Mouse (Mus musculus): ENCODE measurements around the gene Gdf9. TPM values are rescaled to one million over a fixed set of nuclear protein-coding genes. Genes with fewer than 3 reads are reported as not detected.

Gdf9 gene
- polyA plus RNA-seq (2015; fragmentation: Nextera tagmentation; extraction: Ambion mirVana): 0.84 and 1.3 TPM in 2 replicates

DNA sequence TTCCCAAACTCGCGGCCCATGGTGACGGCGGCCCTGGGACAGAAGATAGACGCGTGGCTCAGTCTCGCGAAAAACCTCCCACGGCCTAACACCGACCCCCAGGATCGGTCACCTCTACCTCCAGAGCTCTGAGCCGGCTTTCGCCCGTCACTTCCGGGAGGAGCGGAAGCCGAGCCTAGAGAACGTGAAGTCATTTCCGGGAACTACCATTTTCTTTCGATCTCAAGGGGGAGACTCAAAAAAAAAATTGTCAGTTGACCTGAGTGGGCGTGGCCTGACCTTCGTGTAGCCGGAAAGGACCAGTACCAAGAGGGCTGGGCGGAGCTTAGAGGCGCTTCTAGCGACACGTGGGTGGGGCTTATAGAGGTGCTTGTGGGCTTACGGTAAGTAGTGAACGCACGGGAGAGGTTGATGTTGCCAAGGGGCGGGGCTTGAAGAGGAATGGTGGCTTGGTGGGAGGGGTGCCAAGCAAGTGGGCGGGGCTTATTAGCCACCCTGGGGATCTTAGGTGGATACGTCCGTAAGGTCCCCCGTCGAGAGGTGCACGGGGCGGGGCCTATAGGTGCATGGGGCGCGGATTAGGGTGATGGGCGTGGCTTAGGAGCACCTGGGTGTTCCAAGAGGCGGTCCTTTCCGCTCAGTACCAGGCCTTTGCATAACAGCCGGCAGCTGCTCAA, at the start of gene Gdf9, which contains the start of gene Uqcrq:
Gene Gdf9 (plus strand): TSS at position 354 of the 677 bp plus-strand sequence.
Gene Uqcrq (minus strand): TSS at position 162 of the 677 bp plus-strand sequence.
- ATAC-seq (peak; percentile 95), DNase-seq (ENCODE audit: low spot score) (peak; percentile 100)
- Histone ChIP-seq H3K4me1 (ENCODE audit: insufficient read depth, low read depth, low read length) (0 out of 2 replicates have a peak, but pooled peaks cover 4% of the 10 kb centered on the region), H3K9ac (replicated peaks; ENCODE audit: low read depth) (peak within 1 kb of the TSS; percentile 82), H3K27me3 (replicated peaks; ENCODE audit: insufficient read depth, low read length) (no peaks in the 10 kb centered on the region), H3K27ac (ENCODE audit: low read length) (peak within 1 kb of the TSS; percentile 86), H3K4me3 (ENCODE audit: low read depth, low read length) (peak within 1 kb of the TSS; percentile 71), H3K4me2 (replicated peaks; ENCODE audit: low read depth, low read length) (peak within 1 kb of the TSS; percentile 65), H3K36me3 (ENCODE audit: insufficient read depth, low read length) (no peaks in the 10 kb centered on the region), H3K9me3 (ENCODE audit: low read length) (no peaks in the 10 kb centered on the region)
- 1% methylated on average over 43 of the region's 44 CpGs for WGBS
- peak; percentile 81 for TF ChIP-seq EP300 (IDR thresholded peaks at IDR 0.05)
- TF ChIP-seq CTCF (IDR thresholded peaks at IDR 0.05): no peak

DNA sequence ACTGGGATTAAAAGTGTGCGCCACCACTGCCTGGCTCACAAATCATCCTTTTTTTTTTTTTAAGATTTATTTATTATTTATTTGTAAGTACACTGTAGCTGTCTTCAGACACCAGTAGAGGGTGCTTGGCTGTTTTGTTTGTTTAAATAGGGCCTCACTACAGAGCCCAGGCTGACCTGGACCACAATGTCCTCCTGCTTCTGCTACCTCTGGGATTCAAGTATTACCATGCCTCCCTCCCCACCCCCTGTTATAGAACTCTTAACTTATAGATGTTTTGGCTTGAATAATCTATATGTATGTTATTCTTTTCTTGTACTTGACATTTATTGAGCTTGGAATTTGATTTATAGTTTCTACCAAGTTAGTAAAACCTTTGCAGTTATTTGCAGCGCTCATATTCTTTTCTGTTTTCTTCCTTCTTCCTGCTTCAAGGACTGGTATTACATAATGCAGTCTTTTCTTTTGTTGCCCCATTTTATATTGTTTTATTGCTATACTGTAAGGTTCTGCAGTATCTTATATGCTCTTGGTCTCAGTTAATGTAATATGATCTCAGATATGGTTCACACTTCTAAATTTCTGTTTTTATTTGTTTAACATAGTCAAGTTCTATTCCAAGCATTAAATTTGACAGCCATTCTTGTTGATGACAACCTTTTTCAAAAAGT, 46.9 kb upstream of the Gdf9 start:
- Histone ChIP-seq H3K4me1 (ENCODE audit: insufficient read depth, low read depth, low read length) (no peaks in the 10 kb centered on the region), H3K4me3 (ENCODE audit: low read depth, low read length) (no peak overlapping the region), H3K4me2 (replicated peaks; ENCODE audit: low read depth, low read length) (no peak overlapping the region), H3K27ac (ENCODE audit: low read length) (no peak overlapping the region), H3K27me3 (replicated peaks; ENCODE audit: insufficient read depth, low read length) (no peaks in the 10 kb centered on the region), H3K36me3 (ENCODE audit: insufficient read depth, low read length) (no peaks in the 10 kb centered on the region), H3K9me3 (ENCODE audit: low read length) (no peaks in the 10 kb centered on the region), H3K9ac (replicated peaks; ENCODE audit: low read depth) (no peak overlapping the region)
- no peak for ATAC-seq
- WGBS: 96% methylated on average over 2 of the region's 2 CpGs
- TF ChIP-seq EP300 (IDR thresholded peaks at IDR 0.05) (no peak), CTCF (IDR thresholded peaks at IDR 0.05) (no peak)
- no peak for DNase-seq (ENCODE audit: low spot score)

DNA sequence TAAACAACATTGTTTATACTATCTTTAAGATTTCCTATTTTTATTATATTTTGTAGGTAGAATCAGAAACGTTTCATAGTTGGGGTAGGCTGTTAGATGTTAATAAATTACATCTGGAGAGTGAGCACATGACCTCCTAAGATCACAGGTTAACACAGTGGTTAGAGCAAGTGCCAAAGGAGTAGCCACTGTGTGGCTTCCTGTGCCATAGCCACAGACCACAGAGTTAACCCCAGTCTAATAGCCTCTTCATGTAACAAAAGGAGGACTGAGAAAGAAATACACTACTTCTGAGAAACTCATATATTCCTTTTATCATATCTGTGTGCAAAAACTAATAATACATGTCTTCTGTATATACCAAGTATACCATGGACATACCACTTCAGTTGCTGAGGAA, 37.0 kb upstream of the Gdf9 start:
- Histone ChIP-seq H3K27me3 (replicated peaks; ENCODE audit: insufficient read depth, low read length) (no peaks in the 10 kb centered on the region), H3K4me2 (replicated peaks; ENCODE audit: low read depth, low read length) (no peak overlapping the region), H3K4me3 (ENCODE audit: low read depth, low read length) (no peak overlapping the region), H3K9ac (replicated peaks; ENCODE audit: low read depth) (no peak overlapping the region), H3K9me3 (ENCODE audit: low read length) (no peaks in the 10 kb centered on the region), H3K36me3 (ENCODE audit: insufficient read depth, low read length) (peaks cover 26% of the 10 kb centered on the region), H3K4me1 (ENCODE audit: insufficient read depth, low read depth, low read length) (no peaks in the 10 kb centered on the region), H3K27ac (ENCODE audit: low read length) (no peak overlapping the region)
- WGBS: 77% methylated on average over 1 of the region's 1 CpGs
- TF ChIP-seq CTCF (IDR thresholded peaks at IDR 0.05) (no peak), EP300 (IDR thresholded peaks at IDR 0.05) (no peak)
- DNase-seq (ENCODE audit: low spot score) (no peak), ATAC-seq (no peak)

- no peak for ATAC-seq
- Histone ChIP-seq H3K4me1 (ENCODE audit: insufficient read depth, low read depth, low read length) (no peaks in the 10 kb centered on the region), H3K27ac (ENCODE audit: low read length) (no peak overlapping the region), H3K36me3 (ENCODE audit: insufficient read depth, low read length) (peaks cover 53% of the 10 kb centered on the region), H3K27me3 (replicated peaks; ENCODE audit: insufficient read depth, low read length) (no peaks in the 10 kb centered on the region), H3K9ac (replicated peaks; ENCODE audit: low read depth) (no peak overlapping the region), H3K4me2 (replicated peaks; ENCODE audit: low read depth, low read length) (no peak overlapping the region), H3K4me3 (ENCODE audit: low read depth, low read length) (no peak overlapping the region), H3K9me3 (ENCODE audit: low read length) (no peaks in the 10 kb centered on the region)
- no peak for DNase-seq (ENCODE audit: low spot score)
- TF ChIP-seq EP300 (IDR thresholded peaks at IDR 0.05): no peak
- 92% methylated on average over 1 of the region's 1 CpGs for WGBS
These were observed 27.2 kb upstream of the Gdf9 start for GRCm38 (mm10) chr11:53403638-53404037.

GRCm38 (mm10) chr11:53411738-53412137, 19.1 kb upstream of the Gdf9 start:
- Histone ChIP-seq H3K9ac (replicated peaks; ENCODE audit: low read depth) (no peak overlapping the region), H3K4me3 (ENCODE audit: low read depth, low read length) (no peak overlapping the region), H3K36me3 (ENCODE audit: insufficient read depth, low read length) (peaks cover 61% of the 10 kb centered on the region), H3K4me1 (ENCODE audit: insufficient read depth, low read depth, low read length) (no peaks in the 10 kb centered on the region), H3K9me3 (ENCODE audit: low read length) (no peaks in the 10 kb centered on the region), H3K27ac (ENCODE audit: low read length) (no peak overlapping the region), H3K27me3 (replicated peaks; ENCODE audit: insufficient read depth, low read length) (no peaks in the 10 kb centered on the region), H3K4me2 (replicated peaks; ENCODE audit: low read depth, low read length) (no peak overlapping the region)
- TF ChIP-seq CTCF (IDR thresholded peaks at IDR 0.05): peak; percentile 70
- no peak for TF ChIP-seq EP300 (IDR thresholded peaks at IDR 0.05)
- peak; percentile 60 for DNase-seq (ENCODE audit: low spot score)
- ATAC-seq: no peak

DNA sequence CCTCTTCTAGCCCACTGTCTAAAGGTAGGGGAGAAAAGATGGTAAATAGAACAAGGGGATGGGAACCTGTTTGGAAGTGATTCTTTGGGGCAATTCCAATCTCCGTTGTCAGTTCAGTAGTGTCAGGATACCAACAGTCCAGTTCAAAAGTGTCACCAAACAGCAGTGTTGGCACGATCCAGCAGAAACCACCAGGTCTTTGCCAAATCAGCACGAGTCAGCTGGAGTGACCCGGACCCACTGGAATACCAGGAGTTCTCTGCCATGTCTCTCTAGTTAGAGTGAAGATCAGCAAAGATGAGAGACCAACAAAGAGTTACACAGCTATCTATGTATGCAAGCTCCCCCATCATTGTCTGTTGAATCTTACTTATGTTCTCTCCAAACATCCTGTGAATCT, 17.0 kb upstream of the Gdf9 start:
- H3K27me3 ChIP-seq (replicated peaks; ENCODE audit: insufficient read depth, low read length): no peaks in the 10 kb centered on the region
- TF ChIP-seq EP300 (IDR thresholded peaks at IDR 0.05) (no peak), CTCF (IDR thresholded peaks at IDR 0.05) (no peak)
- peaks cover 68% of the 10 kb centered on the region for H3K36me3 ChIP-seq (ENCODE audit: insufficient read depth, low read length)
- H3K9ac ChIP-seq (replicated peaks; ENCODE audit: low read depth): no peak overlapping the region
- ATAC-seq: no peak
- H3K9me3 ChIP-seq (ENCODE audit: low read length): no peaks in the 10 kb centered on the region
- WGBS: 91% methylated on average over 4 of the region's 4 CpGs
- no peak overlapping the region for H3K4me3 ChIP-seq (ENCODE audit: low read depth, low read length)
- H3K27ac ChIP-seq (ENCODE audit: low read length): no peak overlapping the region
- no peak for DNase-seq (ENCODE audit: low spot score)
- H3K4me1 ChIP-seq (ENCODE audit: insufficient read depth, low read depth, low read length): no peaks in the 10 kb centered on the region
- no peak overlapping the region for H3K4me2 ChIP-seq (replicated peaks; ENCODE audit: low read depth, low read length)

Data from lung, postnatal 0 days (tissue).